Mouse (Mus musculus) limb, embryonic 14.5 days (tissue): ENCODE results near the gene Ppp1r9b. TPM values are rescaled to one million over a fixed set of nuclear protein-coding genes. Genes with fewer than 3 reads are reported as not detected.

Experiments
- ATAC-seq: fragments of 200-750 bp; cut with Nextera tagmentation; 2 replicates; pipeline ENCODE4 v1.8.0; 2017; ENCODE audit warnings: low read depth, moderate number of reproducible peaks, moderate TSS enrichment; ENCODE audit not compliant: low FRiP score
- DNase-seq: peaks from one replicate; pipeline ENCODE4 v3.0.0-alpha.2; 2015; ENCODE audit warnings: low spot score
- H3K27ac ChIP-seq: fragments of 300-500 bp; sonication (generic); replicated peaks from 2 replicates; pipeline ENCODE4 v1.5.1; 2014; ENCODE audit warnings: low read depth, mild to moderate bottlenecking, low read length, moderate library complexity, mixed read lengths
- H3K27me3 ChIP-seq: fragments of 300-500 bp; sonication (generic); 2 replicates; pipeline ENCODE4 v1.6.1; 2014; ENCODE audit warnings: low read length, mixed read lengths; ENCODE audit not compliant: control insufficient read depth, insufficient read depth
- H3K36me3 ChIP-seq: fragments of 300-500 bp; sonication (generic); 2 replicates; pipeline ENCODE4 v1.6.1; 2014; ENCODE audit warnings: mild to moderate bottlenecking, low read length, moderate library complexity, mixed read lengths; ENCODE audit not compliant: control insufficient read depth, insufficient read depth
- H3K4me1 ChIP-seq: fragments of 300-500 bp; sonication (generic); 2 replicates; pipeline ENCODE4 v1.6.1; 2014; ENCODE audit warnings: antibody characterized with exemption, low read length, mixed read lengths; ENCODE audit not compliant: control insufficient read depth, insufficient read depth
- H3K4me2 ChIP-seq: fragments of 300-500 bp; sonication (generic); replicated peaks from 2 replicates; pipeline ENCODE4 v1.6.1; 2014; ENCODE audit warnings: low read depth, mild to moderate bottlenecking, low read length, moderate library complexity; ENCODE audit not compliant: severe bottlenecking
- H3K4me3 ChIP-seq: fragments of 300-500 bp; sonication (generic); replicated peaks from 2 replicates; pipeline ENCODE4 v1.5.1; 2014; ENCODE audit warnings: low read length
- H3K9ac ChIP-seq: fragments of 300-500 bp; sonication (generic); 2 replicates; pipeline ENCODE4 v1.6.1; 2014; ENCODE audit warnings: mild to moderate bottlenecking, low read depth, low read length, moderate library complexity; ENCODE audit not compliant: severe bottlenecking
- H3K9me3 ChIP-seq: fragments of 300-500 bp; sonication (generic); 2 replicates; pipeline ENCODE4 v1.6.1; 2016; ENCODE audit warnings: low read length; ENCODE audit not compliant: control insufficient read depth
- POLR2A ChIP-seq: fragments of 200-500 bp; IDR thresholded peaks from 2 replicates; pipeline ENCODE4 v1.8.0; 2012; ENCODE audit warnings: inconsistent platforms, mild to moderate bottlenecking, moderate library complexity, borderline replicate concordance; ENCODE audit not compliant: insufficient read depth, insufficient read length; ENCODE audit errors: extremely low read depth
- WGBS: fragments of 180-500 bp; shearing (Covaris S2); extraction: QIAGEN DNeasy Blood & Tissue Kit; methylation state at CpG from one replicate; pipeline ENCODE4 v1.1.7; 2014; 5-methylcytosine and 5-hydroxymethylcytosine counted together
- polyA plus RNA-seq, 2 experiments: library from polyadenylated mRNA; depleted of rRNA in 1 of 2; stranded (reverse) in 1 of 2; unstranded in 1 of 2; fragments of >200 nt; fragmentation: Nextera tagmentation in 1 of 2; extraction: Ambion mirVana in 1 of 2; gene quantifications; 2 replicates each; pipeline versions ENCODE4 v1.2.1 to v1.2.3; 2012 to 2014

Ppp1r9b gene
- polyA plus RNA-seq, 2 experiments = 17.3 to 32.8 TPM

- DNase-seq (no peak), ATAC-seq (no peak)
- no peaks in the 10 kb centered on the region for H3K9me3 ChIP-seq
- no peak overlapping the region for H3K9ac ChIP-seq
- no peak overlapping the region for H3K4me2 ChIP-seq
- no peaks in the 10 kb centered on the region for H3K27me3 ChIP-seq
- WGBS = 97% methylated on average over 9 of the region's 9 CpGs
- no peak overlapping the region for H3K4me3 ChIP-seq
- no peak for TF ChIP-seq POLR2A
- peaks cover 79% of the 10 kb centered on the region for H3K36me3 ChIP-seq
- no peaks in the 10 kb centered on the region for H3K4me1 ChIP-seq
- H3K27ac ChIP-seq = no peak overlapping the region
Observed at GRCm38 (mm10) chr11:95023481-95023880, 32.6 kb downstream of the Ppp1r9b start.

GRCm38 (mm10) chr11:95024439-95025184, 33.8 kb downstream of the Ppp1r9b start:
- DNase-seq (no peak), ATAC-seq (no peak)
- Histone ChIP-seq H3K9ac (no peak overlapping the region), H3K4me2 (no peak overlapping the region), H3K27ac (no peak overlapping the region), H3K9me3 (no peaks in the 10 kb centered on the region), H3K27me3 (no peaks in the 10 kb centered on the region), H3K36me3 (peaks cover 74% of the 10 kb centered on the region), H3K4me1 (no peaks in the 10 kb centered on the region), H3K4me3 (no peak overlapping the region)
- no peak for TF ChIP-seq POLR2A
- WGBS = 72% methylated on average over 27 of the region's 29 CpGs

GRCm38 (mm10) chr11:95025227-95026012, 34.6 kb downstream of the Ppp1r9b start:
- Histone ChIP-seq H3K4me2 (no peak overlapping the region), H3K36me3 (peaks cover 66% of the 10 kb centered on the region), H3K9me3 (no peaks in the 10 kb centered on the region), H3K9ac (no peak overlapping the region), H3K27me3 (no peaks in the 10 kb centered on the region), H3K4me1 (no peaks in the 10 kb centered on the region), H3K27ac (no peak overlapping the region), H3K4me3 (no peak overlapping the region)
- TF ChIP-seq POLR2A = no peak
- WGBS = 93% methylated on average over 11 of the region's 11 CpGs
- ATAC-seq = no peak
- DNase-seq = no peak

GRCm38 (mm10) chr11:95026090-95026542, 35.3 kb downstream of the Ppp1r9b start:
- TF ChIP-seq POLR2A = no peak
- no peak overlapping the region for H3K9ac ChIP-seq

GRCm38 (mm10) chr11:95026849-95027248, 36.0 kb downstream of the Ppp1r9b start:
- no peak overlapping the region for H3K9ac ChIP-seq
- peaks cover 61% of the 10 kb centered on the region for H3K36me3 ChIP-seq
- WGBS = 87% methylated on average over 6 of the region's 6 CpGs
- no peaks in the 10 kb centered on the region for H3K9me3 ChIP-seq
- H3K4me2 ChIP-seq = no peak overlapping the region
- no peak for TF ChIP-seq POLR2A
- H3K27ac ChIP-seq = no peak overlapping the region
- H3K27me3 ChIP-seq = no peaks in the 10 kb centered on the region
- no peak for ATAC-seq
- DNase-seq = no peak
- H3K4me3 ChIP-seq = no peak overlapping the region
- H3K4me1 ChIP-seq = no peaks in the 10 kb centered on the region

More at GRCm38 (mm10) chr11:95026090-95026542, 35.3 kb downstream of the Ppp1r9b start:
- Histone ChIP-seq H3K4me1 (no peaks in the 10 kb centered on the region), H3K9me3 (no peaks in the 10 kb centered on the region), H3K27ac (no peak overlapping the region), H3K36me3 (peaks cover 65% of the 10 kb centered on the region), H3K4me2 (no peak overlapping the region), H3K4me3 (no peak overlapping the region), H3K27me3 (no peaks in the 10 kb centered on the region)
- ATAC-seq (no peak), DNase-seq (no peak)
- WGBS = 74% methylated on average over 6 of the region's 6 CpGs
